Mouse (Mus musculus) ES-Bruce4 (cell line): ENCODE measurements around the gene Hivep1. TPM values are rescaled to one million over a fixed set of nuclear protein-coding genes. Genes with fewer than 3 reads are reported as not detected.

Source experiments
- H3K27ac ChIP-seq: 2 replicates; pipeline ENCODE4 v1.5.1; 2012; ENCODE audit warnings: low read length, inconsistent platforms; ENCODE audit not compliant: insufficient read depth
- H3K27me3 ChIP-seq: 2 replicates; pipeline ENCODE4 v1.6.1; 2012; ENCODE audit warnings: mild to moderate bottlenecking, low read length, inconsistent platforms; ENCODE audit not compliant: control insufficient read depth, poor library complexity, insufficient read depth, severe bottlenecking
- H3K36me3 ChIP-seq: 2 replicates; pipeline ENCODE4 v1.6.1; 2012; ENCODE audit warnings: inconsistent platforms, mild to moderate bottlenecking, low read length, moderate library complexity; ENCODE audit not compliant: control insufficient read depth, poor library complexity, insufficient read depth, severe bottlenecking
- H3K4me1 ChIP-seq: one replicate; pipeline ENCODE4 v1.8.1; 2011; ENCODE audit warnings: low read length; ENCODE audit not compliant: control insufficient read depth, insufficient read depth
- H3K4me3 ChIP-seq: 2 replicates; pipeline ENCODE4 v1.5.1; 2011; ENCODE audit warnings: low read depth, mild to moderate bottlenecking, low read length
- H3K9ac ChIP-seq: 2 replicates; pipeline ENCODE4 v1.6.1; 2012; ENCODE audit warnings: low read depth, mild to moderate bottlenecking, inconsistent platforms; ENCODE audit not compliant: poor library complexity, severe bottlenecking
- H3K9me3 ChIP-seq: replicated peaks from 2 replicates; pipeline ENCODE4 v1.6.1; 2012; ENCODE audit warnings: mild to moderate bottlenecking, low read length, inconsistent platforms; ENCODE audit not compliant: control insufficient read depth, poor library complexity, insufficient read depth, severe bottlenecking
- CTCF ChIP-seq: IDR thresholded peaks from one replicate; pipeline ENCODE4 v1.8.1; 2011; ENCODE audit warnings: low read depth, low read length
- EP300 ChIP-seq: IDR thresholded peaks from 2 replicates; pipeline ENCODE4 v1.6.1; 2011; ENCODE audit warnings: low read depth, low read length; ENCODE audit not compliant: insufficient read depth
- POLR2A ChIP-seq: IDR thresholded peaks from one replicate; pipeline ENCODE4 v1.8.1; 2011; ENCODE audit warnings: low read length; ENCODE audit not compliant: insufficient read depth
- polyA plus RNA-seq: library from polyadenylated mRNA; stranded (reverse); fragments of >200 nt; gene quantifications from 2 replicates; pipeline ENCODE4 v1.2.4, GENCODE M21; 2011; ENCODE audit warnings: low read depth; ENCODE audit not compliant: missing spikeins, insufficient read depth, insufficient read length

The Hivep1 gene
- polyA plus RNA-seq, 1 experiment: 18.2 TPM

- H3K4me1 ChIP-seq: peaks cover 3% of the 10 kb centered on the region
- no peak for TF ChIP-seq CTCF
- TF ChIP-seq POLR2A: no peak
- no peak for TF ChIP-seq EP300
- no peaks in the 10 kb centered on the region for H3K27me3 ChIP-seq
- H3K9ac ChIP-seq: no peak overlapping the region
- H3K9me3 ChIP-seq: no peaks in the 10 kb centered on the region
- H3K27ac ChIP-seq: no peak overlapping the region
- no peaks in the 10 kb centered on the region for H3K36me3 ChIP-seq
- no peak overlapping the region for H3K4me3 ChIP-seq
Observed at GRCm38 (mm10) chr13:42149328-42150071, 97.7 kb downstream of the Hivep1 start.

GRCm38 (mm10) chr13:42150072-42150450, 98.2 kb downstream of the Hivep1 start:
- TF ChIP-seq POLR2A: no peak
- TF ChIP-seq EP300: no peak
- TF ChIP-seq CTCF: no peak
- no peak overlapping the region for H3K27ac ChIP-seq
- peaks cover 3% of the 10 kb centered on the region for H3K4me1 ChIP-seq
- H3K9me3 ChIP-seq: no peaks in the 10 kb centered on the region
- no peaks in the 10 kb centered on the region for H3K36me3 ChIP-seq
- H3K4me3 ChIP-seq: no peak overlapping the region
- no peaks in the 10 kb centered on the region for H3K27me3 ChIP-seq
- H3K9ac ChIP-seq: no peak overlapping the region

DNA sequence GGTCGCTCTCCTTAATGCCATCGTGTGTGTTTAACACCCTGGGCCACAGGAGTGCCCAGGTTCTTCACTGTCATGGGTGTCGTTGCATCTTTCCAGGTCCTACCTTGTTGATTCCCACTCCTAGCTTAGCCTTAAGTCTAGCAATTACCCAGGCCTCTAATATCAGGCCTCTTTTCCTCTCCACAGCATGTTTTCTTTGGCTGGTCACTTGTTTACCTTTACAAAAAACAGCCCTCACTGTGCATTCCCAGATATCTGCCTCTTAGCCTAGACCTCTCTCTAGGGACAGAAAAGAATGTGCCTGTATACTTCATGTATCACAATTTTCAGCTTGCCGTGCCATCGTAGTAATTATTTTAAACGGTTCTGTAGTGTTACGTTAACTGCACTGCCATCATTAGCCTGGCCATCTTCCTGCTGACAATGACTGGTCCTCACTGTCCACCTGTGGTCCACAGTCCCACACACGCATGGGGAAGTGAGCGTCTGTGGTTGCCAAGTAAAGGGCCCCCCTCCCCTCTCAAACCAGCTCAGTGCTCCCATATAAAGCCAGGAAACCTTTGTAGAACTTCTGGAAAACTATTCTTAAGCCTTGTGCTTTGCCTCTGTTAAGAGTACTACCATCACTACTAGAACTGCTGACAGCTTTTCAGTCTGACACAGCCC, 98.8 kb downstream of the Hivep1 start:
- TF ChIP-seq EP300 (no peak), POLR2A (no peak), CTCF (no peak)
- no peaks in the 10 kb centered on the region for H3K9me3 ChIP-seq
- H3K9ac ChIP-seq: no peak overlapping the region
- H3K4me3 ChIP-seq: no peak overlapping the region
- peaks cover 3% of the 10 kb centered on the region for H3K4me1 ChIP-seq
- no peaks in the 10 kb centered on the region for H3K27me3 ChIP-seq
- H3K27ac ChIP-seq: no peak overlapping the region
- H3K36me3 ChIP-seq: no peaks in the 10 kb centered on the region

- H3K9ac ChIP-seq: no peak overlapping the region
- no peaks in the 10 kb centered on the region for H3K27me3 ChIP-seq
- H3K36me3 ChIP-seq: no peaks in the 10 kb centered on the region
- H3K9me3 ChIP-seq: no peaks in the 10 kb centered on the region
- no peaks in the 10 kb centered on the region for H3K4me1 ChIP-seq
- TF ChIP-seq POLR2A (no peak), CTCF (no peak), EP300 (no peak)
- no peak overlapping the region for H3K4me3 ChIP-seq
- no peak overlapping the region for H3K27ac ChIP-seq
Observed at GRCm38 (mm10) chr13:42158259-42158658, 106.4 kb downstream of the Hivep1 start.

GRCm38 (mm10) chr13:42159416-42160185, 107.8 kb downstream of the Hivep1 start:
- no peak overlapping the region for H3K4me3 ChIP-seq
- H3K9me3 ChIP-seq: no peaks in the 10 kb centered on the region
- no peak overlapping the region for H3K9ac ChIP-seq
- H3K36me3 ChIP-seq: no peaks in the 10 kb centered on the region
- TF ChIP-seq POLR2A (no peak), EP300 (no peak), CTCF (no peak)
- no peaks in the 10 kb centered on the region for H3K4me1 ChIP-seq
- H3K27me3 ChIP-seq: no peaks in the 10 kb centered on the region
- no peak overlapping the region for H3K27ac ChIP-seq

DNA sequence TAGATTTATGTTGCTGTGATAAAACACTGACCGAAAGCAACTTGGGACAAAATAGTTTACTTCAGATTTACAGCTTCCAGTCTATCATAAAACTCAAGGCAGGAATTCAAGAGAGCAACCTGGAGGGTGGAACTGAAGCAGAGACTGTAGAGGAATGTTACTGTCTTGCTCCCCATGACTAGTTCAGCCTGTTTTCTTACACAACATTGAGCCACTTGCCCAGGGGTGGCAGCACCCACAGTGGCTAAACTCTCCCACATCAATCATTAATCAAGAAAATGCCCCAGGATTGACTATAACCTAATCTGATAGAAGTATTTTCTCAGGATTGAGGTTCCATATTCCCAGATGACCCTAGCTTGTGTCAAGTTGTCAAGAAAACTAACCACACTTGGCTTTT, 119.0 kb downstream of the Hivep1 start:
- TF ChIP-seq EP300 (no peak), CTCF (no peak), POLR2A (no peak)
- H3K27ac ChIP-seq: no peak overlapping the region
- no peaks in the 10 kb centered on the region for H3K9me3 ChIP-seq
- H3K9ac ChIP-seq: no peak overlapping the region
- no peak overlapping the region for H3K4me3 ChIP-seq
- no peaks in the 10 kb centered on the region for H3K36me3 ChIP-seq
- H3K27me3 ChIP-seq: no peaks in the 10 kb centered on the region
- no peaks in the 10 kb centered on the region for H3K4me1 ChIP-seq
